Mouse (Mus musculus) hindbrain, embryonic 16.5 days (tissue): ENCODE results near the gene Rin2. TPM values are rescaled to one million over a fixed set of nuclear protein-coding genes. Genes with fewer than 3 reads are reported as not detected.

Experiments used
- ATAC-seq: fragments of 200-750 bp; cut with Nextera tagmentation; 2 replicates; pipeline ENCODE4 v1.8.0; 2017; ENCODE audit warnings: moderate TSS enrichment, moderate library complexity
- H3K27ac ChIP-seq: fragments of 300-500 bp; sonication (generic); 2 replicates; pipeline ENCODE4 v1.5.1; 2014; ENCODE audit warnings: low read depth, mild to moderate bottlenecking, control low read depth, low read length, moderate library complexity
- H3K27me3 ChIP-seq: fragments of 300-500 bp; sonication (generic); replicated peaks from 2 replicates; pipeline ENCODE4 v1.6.1; 2014; ENCODE audit warnings: low read length; ENCODE audit not compliant: control insufficient read depth, insufficient read depth
- H3K36me3 ChIP-seq: fragments of 300-500 bp; sonication (generic); 2 replicates; pipeline ENCODE4 v1.6.1; 2014; ENCODE audit warnings: mild to moderate bottlenecking, low read length, moderate library complexity, mixed read lengths; ENCODE audit not compliant: control insufficient read depth, insufficient read depth
- H3K4me1 ChIP-seq: fragments of 300-500 bp; sonication (generic); 2 replicates; pipeline ENCODE4 v1.6.1; 2014; ENCODE audit warnings: low read depth, low read length; ENCODE audit not compliant: control insufficient read depth, insufficient read depth
- H3K4me2 ChIP-seq: fragments of 300-500 bp; sonication (generic); 2 replicates; pipeline ENCODE4 v1.6.1; 2014; ENCODE audit warnings: mild to moderate bottlenecking, low read length, control low read depth, moderate library complexity
- H3K4me3 ChIP-seq: fragments of 300-500 bp; sonication (generic); 2 replicates; pipeline ENCODE4 v1.5.1; 2014; ENCODE audit warnings: mild to moderate bottlenecking, low read length, control low read depth, moderate library complexity
- H3K9ac ChIP-seq: fragments of 300-500 bp; sonication (generic); 2 replicates; pipeline ENCODE4 v1.6.1; 2014; ENCODE audit warnings: low read depth, mild to moderate bottlenecking, control low read depth, low read length, moderate library complexity
- H3K9me3 ChIP-seq: fragments of 300-500 bp; sonication (generic); 2 replicates; pipeline ENCODE4 v1.6.1; 2014; ENCODE audit warnings: mild to moderate bottlenecking, low read length, moderate library complexity; ENCODE audit not compliant: control insufficient read depth
- WGBS: fragments of 180-500 bp; shearing (Covaris S2); extraction: QIAGEN DNeasy Blood & Tissue Kit; methylation state at CpG from one replicate; pipeline ENCODE4 v1.1.7; 2014; 5-methylcytosine and 5-hydroxymethylcytosine counted together
- polyA plus RNA-seq: library from polyadenylated mRNA; unstranded; fragments of >200 nt; fragmentation: Nextera tagmentation; extraction: Ambion mirVana; gene quantifications from 2 replicates; pipeline ENCODE4 v1.2.1, GENCODE M21; 2015

The Rin2 gene
- polyA plus RNA-seq, 1 experiment from 2014 or later: 14.6 TPM

DNA sequence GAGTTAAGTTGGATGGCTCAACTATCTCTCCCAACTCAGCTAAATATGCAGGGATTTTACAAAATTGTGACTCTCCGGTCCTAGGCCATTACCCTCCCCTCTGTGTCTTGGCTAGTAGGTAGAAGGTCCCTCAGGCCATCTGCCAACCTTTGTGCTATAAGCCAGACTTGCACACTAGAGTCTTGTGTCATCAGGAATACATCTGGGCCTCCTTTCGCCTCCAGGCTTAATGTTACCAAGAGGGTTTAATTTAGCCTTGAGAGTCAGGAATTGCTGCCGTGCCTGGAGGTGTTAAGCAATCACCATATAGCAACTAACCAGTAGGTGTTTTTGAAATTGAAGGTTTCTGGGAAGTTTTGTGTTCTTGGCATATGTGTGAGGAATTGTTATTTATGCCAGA lies 158.3 kb downstream of the Rin2 start:
- peaks cover 12% of the 10 kb centered on the region for H3K4me1 ChIP-seq
- H3K9ac ChIP-seq: no peak overlapping the region
- no peaks in the 10 kb centered on the region for H3K36me3 ChIP-seq
- no peak overlapping the region for H3K4me2 ChIP-seq
- 73% methylated on average over 3 of the region's 3 CpGs for WGBS
- ATAC-seq: no peak
- H3K4me3 ChIP-seq: no peak overlapping the region
- H3K9me3 ChIP-seq: no peaks in the 10 kb centered on the region
- no peaks in the 10 kb centered on the region for H3K27me3 ChIP-seq
- peak overlapping the region; percentile 1; the same call in 1 of the 2 replicates for H3K27ac ChIP-seq

DNA sequence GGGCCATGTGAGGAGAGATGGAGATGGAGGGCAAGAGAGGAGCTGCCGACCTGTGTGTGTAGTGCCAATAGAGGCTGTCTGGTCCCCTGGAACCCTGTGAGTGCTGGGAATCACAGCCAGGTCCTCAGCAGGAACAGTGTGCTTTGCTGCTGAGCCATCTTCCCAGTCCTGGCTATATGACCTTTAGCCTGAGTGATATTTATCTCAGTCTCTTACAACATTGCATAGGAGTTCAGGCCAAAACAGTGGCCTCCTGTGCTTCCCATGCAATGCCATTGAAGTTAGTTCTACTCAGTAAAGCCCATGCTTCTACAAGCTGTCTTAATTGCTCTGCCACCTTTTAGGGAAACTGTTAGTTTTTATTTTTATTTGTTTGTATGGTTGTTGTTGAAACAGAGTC lies 160.9 kb downstream of the Rin2 start:
- ATAC-seq: no peak
- no peaks in the 10 kb centered on the region for H3K9me3 ChIP-seq

DNA sequence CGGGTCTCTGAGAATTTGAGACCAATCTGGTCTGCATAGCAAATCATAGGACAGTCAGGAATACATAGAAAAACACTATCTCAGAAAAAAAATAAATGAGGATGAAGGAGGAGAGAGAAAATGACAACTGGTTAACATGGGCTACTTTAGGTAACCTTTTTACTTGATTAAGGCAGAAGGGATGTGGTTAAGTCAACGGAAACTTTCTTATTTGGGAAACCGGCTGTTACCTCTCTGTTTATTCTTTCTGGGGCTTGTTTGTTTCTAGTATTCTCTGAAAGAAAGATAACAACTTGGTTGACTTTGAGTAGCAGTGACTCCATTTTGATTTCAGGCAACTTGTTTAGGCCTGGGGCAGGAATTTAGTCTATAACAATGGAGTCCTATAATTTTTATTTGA lies 163.7 kb downstream of the Rin2 start:
- H3K27ac ChIP-seq: no peak overlapping the region
- H3K4me2 ChIP-seq: no peak overlapping the region
- no peaks in the 10 kb centered on the region for H3K27me3 ChIP-seq
- H3K9me3 ChIP-seq: no peaks in the 10 kb centered on the region
- H3K9ac ChIP-seq: no peak overlapping the region
- WGBS: 94% methylated on average over 3 of the region's 3 CpGs
- H3K36me3 ChIP-seq: no peaks in the 10 kb centered on the region
- no peaks in the 10 kb centered on the region; the same call in 1 of the 2 replicates for H3K4me1 ChIP-seq
- no peak for ATAC-seq
- H3K4me3 ChIP-seq: no peak overlapping the region

More for the DNA sequence above, 160.9 kb downstream of the Rin2 start:
- Histone ChIP-seq H3K9ac (no peak overlapping the region), H3K36me3 (no peaks in the 10 kb centered on the region), H3K4me3 (no peak overlapping the region), H3K27me3 (no peaks in the 10 kb centered on the region), H3K4me2 (no peak overlapping the region), H3K27ac (no peak overlapping the region), H3K4me1 (peaks cover 12% of the 10 kb centered on the region)
- WGBS: 73% methylated on average over 1 of the region's 1 CpGs

DNA sequence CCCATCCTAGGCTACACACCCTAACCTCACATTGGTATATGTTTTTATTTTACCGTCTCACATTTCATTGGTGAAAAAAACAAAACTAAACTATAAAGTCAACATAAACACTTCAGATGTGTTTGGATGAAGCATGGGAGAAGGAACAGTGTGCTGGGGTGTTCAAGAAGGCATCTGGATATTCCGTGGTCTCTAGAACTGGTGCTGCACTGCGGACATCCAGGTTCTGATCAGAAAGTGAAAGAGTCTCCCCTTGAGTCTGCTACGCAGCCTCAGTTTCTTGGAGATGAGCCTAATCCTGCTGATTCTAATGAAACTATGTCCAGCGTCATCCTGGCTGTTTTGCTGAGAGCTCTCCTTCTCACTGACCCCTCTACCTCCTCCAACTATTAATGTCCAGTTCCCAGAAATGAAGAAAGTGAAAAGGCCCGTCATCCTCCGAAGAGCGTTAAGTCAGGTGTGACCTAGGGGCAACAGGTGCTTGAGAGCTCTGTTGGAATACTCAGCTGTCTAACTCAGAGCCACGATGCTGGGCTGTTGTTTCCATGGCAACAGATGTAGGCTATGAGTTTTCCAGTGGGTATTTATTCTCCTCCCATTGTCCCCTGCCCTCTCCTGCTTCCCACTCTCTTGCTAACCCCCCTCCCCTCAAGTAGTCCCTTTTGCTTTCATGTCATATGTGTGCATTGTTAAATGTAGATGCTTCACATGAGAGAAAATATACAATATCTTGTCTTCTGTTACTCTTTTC lies 164.7 kb downstream of the Rin2 start:
- no peak overlapping the region for H3K4me2 ChIP-seq
- H3K27me3 ChIP-seq: no peaks in the 10 kb centered on the region
- no peaks in the 10 kb centered on the region for H3K9me3 ChIP-seq
- no peak overlapping the region for H3K9ac ChIP-seq
- H3K27ac ChIP-seq: no peak overlapping the region
- no peak overlapping the region for H3K4me3 ChIP-seq
- H3K4me1 ChIP-seq: no peaks in the 10 kb centered on the region; the same call in 1 of the 2 replicates
- peak; percentile 85 for ATAC-seq
- WGBS: 64% methylated on average over 9 of the region's 9 CpGs
- no peaks in the 10 kb centered on the region for H3K36me3 ChIP-seq

DNA sequence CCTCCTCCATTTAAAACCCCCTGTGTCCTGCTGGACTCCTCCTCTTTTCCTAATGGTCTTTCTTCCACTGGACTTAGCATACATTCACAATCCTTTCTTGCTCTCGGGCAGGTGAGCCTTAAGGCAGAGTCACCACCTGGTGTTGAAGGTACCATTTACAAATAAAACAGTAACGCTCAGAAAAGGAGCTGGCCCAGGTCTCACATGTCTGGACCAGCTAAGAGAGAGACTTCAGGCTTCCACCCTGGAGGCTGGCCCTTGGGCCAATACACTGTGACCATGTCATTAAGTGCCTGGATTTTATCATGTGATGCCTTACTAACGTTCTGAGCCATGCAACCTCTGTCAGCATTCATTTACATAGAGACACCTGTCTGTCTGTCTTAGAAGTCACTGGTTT lies 165.3 kb downstream of the Rin2 start:
- H3K27ac ChIP-seq: no peak overlapping the region
- H3K4me2 ChIP-seq: no peak overlapping the region
- no peak overlapping the region for H3K4me3 ChIP-seq
- no peaks in the 10 kb centered on the region for H3K27me3 ChIP-seq
- no peaks in the 10 kb centered on the region; the same call in 1 of the 2 replicates for H3K4me1 ChIP-seq
- no peaks in the 10 kb centered on the region for H3K36me3 ChIP-seq
- WGBS: 68% methylated on average over 3 of the region's 3 CpGs
- ATAC-seq: peak; percentile 38; the same call in 1 of the 2 replicates
- no peak overlapping the region for H3K9ac ChIP-seq
- H3K9me3 ChIP-seq: no peaks in the 10 kb centered on the region

DNA sequence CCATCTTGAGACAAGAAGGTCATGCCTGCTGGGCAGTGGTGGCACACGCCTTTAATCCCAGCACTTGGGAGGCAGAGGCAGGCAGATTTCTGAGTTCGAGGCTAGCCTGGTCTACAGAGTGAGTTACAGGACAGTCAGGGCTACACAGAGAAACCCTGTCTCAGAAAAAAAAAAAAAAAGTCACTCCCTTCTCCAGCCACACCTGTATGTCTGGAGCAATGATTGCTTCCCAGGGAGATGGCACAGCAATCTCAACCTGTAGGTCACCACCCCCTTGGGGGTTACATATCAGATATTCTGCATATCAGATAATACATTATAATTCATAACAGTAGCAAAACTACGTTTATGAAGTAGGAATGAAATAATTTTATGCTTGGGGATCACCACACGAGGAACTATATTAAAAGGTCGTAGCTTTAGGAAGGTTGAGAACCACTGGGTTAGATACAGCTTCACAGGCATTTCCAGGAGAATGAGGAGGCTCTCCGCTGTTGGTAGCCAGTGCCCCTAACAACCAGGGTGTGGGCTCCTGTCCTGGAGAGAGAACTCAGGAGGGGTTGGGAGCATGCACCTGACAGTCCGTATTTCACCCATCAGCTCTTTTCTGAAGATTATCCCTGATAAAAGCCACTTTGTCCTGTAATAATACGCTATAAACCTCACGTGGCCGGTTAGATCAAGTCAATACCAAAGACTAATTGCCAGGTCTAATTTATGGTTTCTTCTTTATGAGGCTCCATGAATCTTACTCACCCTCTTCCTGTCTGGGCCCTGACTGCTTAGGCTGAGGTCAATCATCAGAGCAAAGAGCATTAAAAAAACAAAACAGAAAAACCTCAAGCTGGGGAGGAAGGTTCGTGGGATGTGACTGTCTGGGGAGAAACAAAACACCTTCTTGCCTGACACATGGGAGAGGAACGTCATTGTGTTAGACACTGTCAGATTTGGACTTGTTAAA lies 166.2 kb downstream of the Rin2 start:
- H3K9ac ChIP-seq: no peak overlapping the region
- no peaks in the 10 kb centered on the region for H3K9me3 ChIP-seq
- H3K36me3 ChIP-seq: no peaks in the 10 kb centered on the region
- no peaks in the 10 kb centered on the region; the same call in 1 of the 2 replicates for H3K4me1 ChIP-seq
- H3K4me2 ChIP-seq: no peak overlapping the region
- no peak for ATAC-seq
- H3K4me3 ChIP-seq: no peak overlapping the region
- H3K27ac ChIP-seq: no peak overlapping the region
- H3K27me3 ChIP-seq: no peaks in the 10 kb centered on the region
- WGBS: 81% methylated on average over 12 of the region's 12 CpGs

DNA sequence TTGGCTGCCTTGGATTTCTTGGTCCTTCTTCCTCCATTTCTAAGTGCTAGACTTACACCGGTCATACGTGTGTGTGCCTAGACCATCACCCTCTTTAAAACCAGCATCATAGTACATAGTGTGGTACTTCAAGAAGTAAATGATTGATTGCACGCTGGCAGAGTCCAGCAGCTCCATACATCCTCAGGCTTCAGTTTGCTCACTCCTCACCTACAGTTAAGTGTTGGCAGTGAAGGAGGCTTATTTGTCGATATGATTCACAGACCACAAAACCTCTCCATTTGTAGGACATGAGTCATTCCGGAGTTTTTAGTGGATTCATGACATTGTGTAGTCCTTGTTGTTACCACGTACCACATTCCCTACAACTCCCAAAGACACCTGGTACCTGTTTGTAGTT lies 168.3 kb downstream of the Rin2 start:
- Histone ChIP-seq H3K36me3 (no peaks in the 10 kb centered on the region), H3K9me3 (no peaks in the 10 kb centered on the region), H3K27ac (no peak overlapping the region), H3K4me2 (no peak overlapping the region), H3K9ac (no peak overlapping the region), H3K4me3 (no peak overlapping the region), H3K27me3 (no peaks in the 10 kb centered on the region), H3K4me1 (no peaks in the 10 kb centered on the region; the same call in 1 of the 2 replicates)
- WGBS: 96% methylated on average over 6 of the region's 6 CpGs
- no peak for ATAC-seq

DNA sequence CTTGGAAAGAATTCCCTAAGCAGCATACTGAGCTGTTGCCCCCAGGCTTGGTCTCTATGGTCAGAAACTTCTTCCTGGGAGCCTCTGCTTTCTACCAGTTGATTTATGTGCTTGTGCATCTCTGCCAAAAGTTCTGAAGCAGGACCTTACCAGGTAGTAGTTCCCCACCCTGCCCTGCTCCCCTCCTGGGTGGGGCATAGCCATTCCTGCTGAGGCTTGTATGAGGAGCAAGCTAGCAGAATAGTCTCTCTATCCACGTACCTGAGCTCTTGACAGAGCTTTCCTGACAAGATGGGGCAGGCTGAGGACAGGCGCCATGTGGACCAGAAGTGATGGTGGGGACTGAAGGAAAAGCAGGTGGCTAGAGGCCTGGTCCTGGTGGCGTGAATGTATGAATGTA lies 171.6 kb downstream of the Rin2 start:
- H3K9ac ChIP-seq: no peak overlapping the region
- ATAC-seq: no peak
- H3K36me3 ChIP-seq: peaks cover 2% of the 10 kb centered on the region; the same call in 1 of the 2 replicates
- WGBS: 87% methylated on average over 3 of the region's 3 CpGs
- H3K4me2 ChIP-seq: no peak overlapping the region
- H3K9me3 ChIP-seq: no peaks in the 10 kb centered on the region
- H3K27me3 ChIP-seq: no peaks in the 10 kb centered on the region
- H3K4me3 ChIP-seq: no peak overlapping the region
- no peak overlapping the region for H3K27ac ChIP-seq
- H3K4me1 ChIP-seq: no peaks in the 10 kb centered on the region
